Mouse (Mus musculus) ES-Bruce4 (cell line): ENCODE results near the gene Sall4.

Experiments used
- CTCF ChIP-seq: IDR thresholded peaks from one replicate; pipeline ENCODE4 v1.8.1; 2011; ENCODE audit warnings: low read depth, low read length
- EP300 ChIP-seq: IDR thresholded peaks from 2 replicates; pipeline ENCODE4 v1.6.1; 2011; ENCODE audit warnings: low read depth, low read length; ENCODE audit not compliant: insufficient read depth
- POLR2A ChIP-seq: IDR thresholded peaks from one replicate; pipeline ENCODE4 v1.8.1; 2011; ENCODE audit warnings: low read length; ENCODE audit not compliant: insufficient read depth

DNA sequence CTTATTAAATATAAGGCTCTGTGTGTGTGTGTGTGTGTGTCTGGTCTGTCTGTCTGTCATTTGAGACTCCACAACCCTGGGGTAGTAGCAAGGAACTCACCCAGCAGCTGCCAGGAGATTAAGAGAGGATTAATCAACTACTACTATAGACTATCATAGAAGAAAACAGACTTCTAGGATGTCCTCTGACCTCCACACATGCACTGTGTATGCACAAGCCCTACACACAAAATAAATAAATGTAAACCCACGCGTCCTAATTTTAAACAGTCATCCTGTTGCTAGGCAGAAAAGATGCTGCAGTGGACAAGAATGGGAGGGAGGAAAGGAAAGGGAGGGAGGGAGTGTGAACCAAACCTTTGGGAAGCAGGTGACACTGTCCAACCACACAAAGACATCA is 49.5 kb downstream of the Sall4 start:
- no peak for TF ChIP-seq POLR2A
- no peak for TF ChIP-seq CTCF
- TF ChIP-seq EP300, result no peak
